Mouse (Mus musculus) embryonic facial prominence, embryonic 13.5 days (tissue): ENCODE data around the gene Smarcd2. TPM values are rescaled to one million over a fixed set of nuclear protein-coding genes. Genes with fewer than 3 reads are reported as not detected.
"Not testable (repeated sequence)": the region's sequence is repeated elsewhere in the genome, so short reads cannot be mapped to it uniquely, and the experiment has no call there.

ENCODE experiments used
- ATAC-seq: fragments of 200-750 bp; cut with Nextera tagmentation; 2 replicates; pipeline ENCODE4 v1.8.0; 2017; ENCODE audit warnings: low read depth; ENCODE audit not compliant: insufficient number of reproducible peaks, insufficient read depth, low FRiP score, low TSS enrichment
- H3K27ac ChIP-seq: fragments of 300-500 bp; sonication (generic); 2 replicates; pipeline ENCODE4 v1.5.1; 2015; ENCODE audit warnings: moderate library complexity, mild to moderate bottlenecking, inconsistent platforms
- H3K27me3 ChIP-seq: fragments of 300-500 bp; sonication (generic); 2 replicates; pipeline ENCODE4 v1.6.1; 2015; ENCODE audit warnings: mild to moderate bottlenecking, inconsistent platforms
- H3K36me3 ChIP-seq: fragments of 300-500 bp; sonication (generic); 2 replicates; pipeline ENCODE4 v1.6.1; 2015; ENCODE audit warnings: mild to moderate bottlenecking, inconsistent platforms
- H3K4me1 ChIP-seq: fragments of 300-500 bp; sonication (generic); 2 replicates; pipeline ENCODE4 v1.6.1; 2015; ENCODE audit warnings: inconsistent platforms
- H3K4me2 ChIP-seq: fragments of 300-500 bp; sonication (generic); 2 replicates; pipeline ENCODE4 v1.6.1; 2015; ENCODE audit warnings: moderate library complexity, mild to moderate bottlenecking, inconsistent platforms
- H3K4me3 ChIP-seq: fragments of 300-500 bp; sonication (generic); 2 replicates; pipeline ENCODE4 v1.5.1; 2015; ENCODE audit warnings: mild to moderate bottlenecking, inconsistent platforms
- H3K9ac ChIP-seq: fragments of 300-500 bp; sonication (generic); 2 replicates; pipeline ENCODE4 v1.6.1; 2015; ENCODE audit warnings: mild to moderate bottlenecking, inconsistent platforms
- H3K9me3 ChIP-seq: fragments of 300-500 bp; sonication (generic); 2 replicates; pipeline ENCODE4 v1.6.1; 2016; ENCODE audit warnings: inconsistent platforms
- WGBS: fragments of 180-500 bp; shearing (Covaris S2); methylation state at CpG from one replicate; pipeline ENCODE4 v1.1.7; 2015; ENCODE audit warnings: mixed read lengths; 5-methylcytosine and 5-hydroxymethylcytosine counted together
- polyA plus RNA-seq: library from polyadenylated mRNA; unstranded; fragments of >200 nt; fragmentation: Nextera tagmentation; extraction: Ambion mirVana; gene quantifications from 2 replicates; pipeline ENCODE4 v1.2.1, GENCODE M21; 2015

Smarcd2 gene
- polyA plus RNA-seq, 1 experiment from 2014 or later: 75.7 TPM

DNA sequence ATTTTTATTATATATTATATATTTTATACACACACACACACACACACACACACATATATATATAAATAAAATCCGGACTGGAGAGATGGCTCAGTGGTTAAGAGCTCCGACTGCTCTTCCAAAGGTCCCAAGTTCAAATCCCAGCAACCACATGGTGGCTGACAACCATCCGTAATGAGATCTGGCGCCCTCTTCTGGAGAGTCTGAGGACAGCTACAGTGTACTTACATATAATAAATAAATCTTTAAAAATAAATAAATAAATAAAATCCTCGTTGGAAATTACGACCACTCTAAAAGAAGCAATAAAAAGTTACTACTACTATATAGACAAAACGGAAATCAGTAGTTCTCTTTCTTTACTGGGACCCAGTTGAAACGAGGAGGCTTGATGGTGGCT is 38.8 kb downstream of the Smarcd2 start:
- not testable (repeated sequence) for H3K27me3 ChIP-seq, H3K4me2 ChIP-seq, H3K27ac ChIP-seq, ATAC-seq, H3K9ac ChIP-seq, H3K4me1 ChIP-seq, H3K9me3 ChIP-seq, H3K4me3 ChIP-seq
- WGBS: 81% methylated on average over 8 of the region's 8 CpGs
- H3K36me3 ChIP-seq: peaks cover 77% of the 10 kb centered on the region

DNA sequence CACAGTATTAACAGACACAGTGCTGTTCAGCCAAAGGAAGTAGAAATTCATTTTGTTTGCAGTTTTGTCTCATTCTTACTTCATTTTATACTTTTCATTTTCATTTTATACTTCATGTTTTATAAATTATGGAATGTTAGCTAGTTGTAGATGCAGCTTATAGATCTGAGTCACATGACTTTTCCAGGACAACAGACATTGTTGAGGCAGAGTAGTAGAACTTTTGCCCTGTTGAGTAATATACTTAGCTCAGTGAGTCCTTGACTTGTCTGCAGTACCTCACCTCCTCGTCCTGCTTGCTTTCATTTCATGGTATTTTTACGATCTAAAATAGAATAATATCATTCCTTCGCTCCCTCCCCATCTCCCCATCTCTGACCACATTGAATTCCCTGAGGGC is 52.2 kb downstream of the Smarcd2 start:
- no peaks in the 10 kb centered on the region for H3K9me3 ChIP-seq
- H3K4me1 ChIP-seq: peaks cover 12% of the 10 kb centered on the region
- WGBS: 78% methylated on average over 3 of the region's 3 CpGs
- H3K27me3 ChIP-seq: no peaks in the 10 kb centered on the region
- H3K27ac ChIP-seq: no peak overlapping the region
- ATAC-seq: no peak
- no peak overlapping the region for H3K4me2 ChIP-seq
- no peak overlapping the region for H3K4me3 ChIP-seq
- peaks cover 19% of the 10 kb centered on the region for H3K36me3 ChIP-seq
- no peak overlapping the region for H3K9ac ChIP-seq

DNA sequence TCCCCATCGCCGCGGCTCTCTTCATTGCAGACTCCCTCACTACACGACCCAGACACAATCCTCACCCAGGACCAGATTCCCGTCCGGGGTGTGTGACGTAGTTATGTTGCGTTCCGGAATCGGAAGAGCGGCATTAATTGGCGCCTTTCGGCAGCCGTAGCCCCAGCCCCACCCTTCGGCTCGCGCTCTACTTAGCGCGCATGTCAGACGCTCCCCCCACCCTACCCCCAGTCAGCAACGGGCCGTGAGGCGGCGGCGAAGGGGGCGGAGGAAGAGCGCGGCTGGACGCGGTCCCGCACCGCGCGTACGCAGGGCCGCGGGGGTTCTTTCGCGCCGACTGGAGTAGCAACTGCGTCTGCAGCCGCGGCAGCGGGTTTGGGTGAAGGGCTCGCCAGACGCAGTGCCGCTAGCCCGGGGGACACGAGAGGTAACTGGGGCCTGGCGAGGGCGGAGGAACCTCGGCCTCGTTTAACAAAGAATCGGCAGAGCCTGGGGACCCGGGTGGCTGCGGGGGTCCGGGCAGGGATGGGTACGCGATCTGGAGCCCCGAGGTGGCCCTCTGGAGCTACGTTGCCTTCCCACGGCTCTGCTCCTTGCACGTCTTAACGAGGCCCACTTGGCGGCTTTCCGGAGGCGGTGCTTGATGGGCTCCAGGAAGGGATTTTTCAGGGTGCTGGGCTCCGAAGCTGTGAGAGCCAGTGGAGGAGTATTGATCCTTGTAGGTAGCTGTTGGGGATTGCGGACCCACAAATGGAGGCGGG is 55.9 kb downstream of the Smarcd2 start, which contains the start of gene Ddx42:
Gene Ddx42, plus strand, starts transcription at position 197 of the 761 bp plus-strand sequence.
- H3K36me3 ChIP-seq: peaks cover 16% of the 10 kb centered on the region
- H3K27me3 ChIP-seq: no peaks in the 10 kb centered on the region
- H3K9ac ChIP-seq: peak within 1 kb of the TSS; percentile 97
- peak; percentile 95 for ATAC-seq
- H3K27ac ChIP-seq: peak within 1 kb of the TSS; percentile 96
- under 1% methylated on average over 70 of the region's 70 CpGs for WGBS
- peaks cover 20% of the 10 kb centered on the region for H3K4me1 ChIP-seq
- H3K4me3 ChIP-seq: peak within 1 kb of the TSS; percentile 83
- H3K9me3 ChIP-seq: no peaks in the 10 kb centered on the region
- H3K4me2 ChIP-seq: peak within 1 kb of the TSS; percentile 73

DNA sequence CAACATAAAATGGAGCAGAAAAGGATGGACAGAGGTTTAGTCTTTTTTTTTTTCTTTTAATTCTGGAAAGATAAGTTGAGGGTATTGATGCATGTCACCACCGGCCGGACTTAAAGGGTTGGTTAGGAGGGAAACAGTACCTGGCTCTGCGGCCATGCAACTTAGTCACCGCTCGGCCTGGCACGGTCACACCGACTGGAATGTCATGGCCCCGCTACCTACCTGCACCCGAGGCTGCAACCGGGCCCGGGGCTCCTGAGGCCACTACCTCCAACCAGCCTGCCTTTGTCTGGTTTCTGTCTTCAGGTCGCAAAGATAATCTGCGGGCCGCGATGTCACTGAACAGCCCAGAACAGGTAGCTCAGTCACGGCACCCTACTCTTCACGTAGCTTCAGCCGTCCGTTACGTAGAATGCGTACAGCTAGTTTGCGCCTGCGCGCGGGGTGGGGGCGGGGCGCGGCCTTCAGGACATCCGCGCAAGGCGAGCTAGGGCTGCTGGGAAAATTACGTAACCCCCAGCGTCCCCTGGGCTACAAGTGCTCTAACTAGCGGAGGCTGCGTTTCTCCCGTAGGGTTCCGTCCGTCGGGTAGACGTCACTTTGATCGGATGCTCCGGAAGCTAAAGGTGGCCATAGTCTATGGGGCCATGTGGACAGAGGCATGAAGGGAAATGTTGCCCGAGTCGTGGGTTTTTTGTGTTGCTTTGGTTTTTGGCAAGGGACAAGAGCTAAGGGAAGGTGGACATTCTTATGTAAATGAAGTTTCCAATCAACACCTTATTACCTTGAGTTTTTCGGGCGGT is 56.6 kb downstream of the Smarcd2 start, which contains the start of gene Ccdc47:
Gene Ccdc47, minus strand, starts transcription at position 418 of the 803 bp plus-strand sequence.
- Histone ChIP-seq H3K4me3 (peak within 1 kb of the TSS; percentile 83), H3K36me3 (peaks cover 23% of the 10 kb centered on the region), H3K27me3 (no peaks in the 10 kb centered on the region), H3K27ac (peak within 1 kb of the TSS; percentile 96), H3K9ac (peak within 1 kb of the TSS; percentile 97), H3K4me2 (peak within 1 kb of the TSS; percentile 73), H3K4me1 (peaks cover 20% of the 10 kb centered on the region), H3K9me3 (no peaks in the 10 kb centered on the region)
- WGBS: under 1% methylated on average over 46 of the region's 46 CpGs
- peak; percentile 96 for ATAC-seq

DNA sequence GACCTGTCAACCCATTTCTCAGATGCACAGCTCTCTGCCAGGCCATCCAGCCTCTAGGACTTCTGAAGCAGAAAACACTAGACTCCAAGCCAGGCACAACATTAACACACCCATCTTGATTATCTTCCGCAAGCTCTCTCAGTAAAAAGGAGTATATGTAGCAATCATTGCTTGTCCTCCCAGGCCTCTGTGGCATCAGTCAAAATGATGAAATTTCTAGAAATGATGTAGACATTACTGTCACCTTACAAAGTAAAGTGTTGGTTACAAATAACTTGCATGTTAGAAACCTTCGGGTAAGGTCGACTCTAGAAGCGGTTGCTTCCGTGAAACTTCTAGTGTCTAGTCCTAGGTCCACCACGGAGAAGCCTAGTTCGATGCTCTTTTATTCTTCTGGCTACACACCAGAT is 57.3 kb downstream of the Smarcd2 start:
- Histone ChIP-seq H3K4me2 (peak overlapping the region; percentile 73), H3K9ac (peak overlapping the region; percentile 97), H3K27me3 (no peaks in the 10 kb centered on the region), H3K9me3 (no peaks in the 10 kb centered on the region), H3K4me1 (peaks cover 20% of the 10 kb centered on the region), H3K4me3 (peak overlapping the region; percentile 83), H3K27ac (no peak overlapping the region), H3K36me3 (peaks cover 30% of the 10 kb centered on the region)
- 29% methylated on average over 7 of the region's 7 CpGs for WGBS
- no peak for ATAC-seq

DNA sequence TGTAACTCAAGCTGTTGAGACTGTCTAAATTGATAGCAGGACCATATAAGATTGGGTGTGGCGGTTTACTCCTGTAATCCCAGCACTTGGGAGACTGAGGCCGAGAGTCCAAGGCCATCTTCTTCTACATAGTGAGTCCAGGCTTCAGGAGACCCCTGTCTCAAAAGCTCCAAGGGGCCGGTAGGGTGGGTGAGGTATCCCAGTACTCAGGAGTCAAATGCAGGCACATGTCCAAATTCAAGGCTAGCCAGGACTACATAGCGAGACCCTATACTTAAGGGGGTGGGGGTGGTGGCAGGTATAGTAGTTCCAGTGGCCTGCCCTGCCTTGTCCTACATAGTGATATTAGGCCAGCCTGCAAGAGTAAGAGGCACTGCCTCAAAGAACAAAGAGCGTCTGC is 57.9 kb downstream of the Smarcd2 start:
- H3K27ac ChIP-seq: no peak overlapping the region
- WGBS: 90% methylated on average over 5 of the region's 5 CpGs
- peak overlapping the region; percentile 97 for H3K9ac ChIP-seq
- no peaks in the 10 kb centered on the region for H3K27me3 ChIP-seq
- H3K9me3 ChIP-seq: no peaks in the 10 kb centered on the region
- H3K4me2 ChIP-seq: peak overlapping the region; percentile 73
- ATAC-seq: no peak
- peaks cover 36% of the 10 kb centered on the region for H3K36me3 ChIP-seq
- peaks cover 20% of the 10 kb centered on the region for H3K4me1 ChIP-seq
- H3K4me3 ChIP-seq: peak overlapping the region; percentile 83

Other genes starting within 250 kb of the Smarcd2 start
- 71.3 and 74.6 TPM in 2 replicates for gene Dcaf7, start 236.1 kb downstream of the Smarcd2 start, polyA plus RNA-seq
- gene Taco1, start 206.9 kb downstream of the Smarcd2 start, polyA plus RNA-seq: 10.2 and 10.8 TPM in 2 replicates
- gene Map3k3, start 188.4 kb downstream of the Smarcd2 start, polyA plus RNA-seq: 25.1 and 25.6 TPM in 2 replicates
- gene Gm10840, start 112.1 kb downstream of the Smarcd2 start, polyA plus RNA-seq: not detected in 2 replicates
- gene Limd2, start 112.1 kb downstream of the Smarcd2 start, polyA plus RNA-seq: 367 and 452 TPM in 2 replicates
- 34.8 and 35.8 TPM in 2 replicates for gene Strada, start 70.8 kb downstream of the Smarcd2 start, polyA plus RNA-seq
- 81.4 and 93.3 TPM in 2 replicates for gene Ccdc47, start 56.6 kb downstream of the Smarcd2 start, polyA plus RNA-seq
- gene Ddx42, start 56.0 kb downstream of the Smarcd2 start, polyA plus RNA-seq: 81.2 and 90.4 TPM in 2 replicates
- 60.0 and 63.0 TPM in 2 replicates for gene Ftsj3, start 16.9 kb downstream of the Smarcd2 start, polyA plus RNA-seq
- 286 and 310 TPM in 2 replicates for gene Psmc5, start 16.8 kb downstream of the Smarcd2 start, polyA plus RNA-seq
- 0.19 and 0.44 TPM in 2 replicates for gene Tcam1, start 3.7 kb upstream of the Smarcd2 start, polyA plus RNA-seq
- gene Gh, start 28.9 kb upstream of the Smarcd2 start, polyA plus RNA-seq: not detected in 2 replicates
- gene Cd79b, start 41.8 kb upstream of the Smarcd2 start, polyA plus RNA-seq: 1.8 and 2.1 TPM in 2 replicates
- 0.14 and 0.28 TPM in 2 replicates for gene Scn4a, start 80.3 kb upstream of the Smarcd2 start, polyA plus RNA-seq
- 0.33 TPM in 1 of 2 replicates, not detected in the other for gene Prr29, start 92.5 kb upstream of the Smarcd2 start, polyA plus RNA-seq
- 26.2 and 32.6 TPM in 2 replicates for gene Icam2, start 115.1 kb upstream of the Smarcd2 start, polyA plus RNA-seq
- gene Ern1, start 214.9 kb upstream of the Smarcd2 start, polyA plus RNA-seq: 7.0 and 7.5 TPM in 2 replicates